Mouse (Mus musculus): ENCODE measurements around the gene Tmem165.

Gene Tmem165

DNA sequence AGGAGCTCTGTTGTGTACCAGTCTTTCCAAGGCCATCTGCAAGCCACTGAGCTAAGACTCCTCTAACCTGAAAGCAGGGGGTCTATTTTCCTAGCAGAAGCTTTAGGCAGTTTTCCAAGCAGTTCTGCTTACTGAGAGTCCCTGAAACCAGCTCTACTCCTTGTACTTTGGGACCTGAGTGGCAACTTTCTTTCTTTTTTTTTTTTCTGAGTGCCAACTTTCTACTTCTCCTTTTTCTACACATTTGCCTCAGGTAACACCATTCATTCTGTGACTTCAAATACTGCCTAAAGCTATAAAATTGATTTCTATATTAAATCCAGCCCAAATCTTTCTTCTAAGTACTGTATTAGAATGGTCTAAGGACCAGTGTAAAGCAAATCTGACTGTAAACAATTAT lies 62.9 kb downstream of the Tmem165 start:
- DNase-seq = no peak

GRCm38 (mm10) chr5:76250948-76251347 lies 67.3 kb downstream of the Tmem165 start:
- DNase-seq = no peak
